Mouse (Mus musculus): Measurements from ENCODE around the gene Ddx43. TPM values are rescaled to one million over a fixed set of nuclear protein-coding genes. Genes with fewer than 3 reads are reported as not detected.

Gene Ddx43
- total and polyA plus RNA-seq, 3 experiments = 0.06 TPM; not detected in 2

GRCm38 (mm10) chr9:78442579-78443392 is 47.2 kb downstream of the Ddx43 start, which contains the start of gene Cgas:
Cgas (minus strand) TSS chr9:78443237.
- DNase-seq = peak; percentile 73

- DNase-seq = no peak
These were observed 52.0 kb downstream of the Ddx43 start for GRCm38 (mm10) chr9:78447606-78447972.

- peak; percentile 93 for DNase-seq
These were observed 52.6 kb downstream of the Ddx43 start, which contains the start of the genes Mto1 and Gm17324 for GRCm38 (mm10) chr9:78447973-78448873. Mto1 (plus strand) TSS chr9:78448208. Gm17324 (minus strand) TSS chr9:78448786.

- no peak for DNase-seq
These were observed 54.8 kb downstream of the Ddx43 start for GRCm38 (mm10) chr9:78450404-78450803.

DNA sequence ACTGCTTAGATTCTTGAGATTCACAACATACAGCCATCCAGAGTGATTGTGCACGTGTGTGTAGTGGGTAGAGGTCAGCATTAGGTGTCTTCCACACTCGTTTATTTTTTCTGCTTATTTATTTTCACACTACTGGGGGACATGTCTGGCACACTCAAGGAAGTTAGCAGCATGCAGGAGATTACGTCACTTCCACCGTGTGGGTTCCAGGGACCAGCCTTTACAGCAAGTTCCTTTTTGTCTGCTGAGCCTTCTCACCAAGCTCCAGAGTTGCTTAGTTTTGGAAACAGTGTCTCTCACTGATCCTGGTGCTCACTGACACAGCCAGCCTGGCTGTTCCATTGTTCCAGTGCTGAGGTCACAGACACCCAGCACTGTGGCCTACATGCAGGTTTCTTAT is 55.8 kb downstream of the Ddx43 start:
- no peak for DNase-seq

- no peak for DNase-seq
These were observed 61.4 kb downstream of the Ddx43 start for GRCm38 (mm10) chr9:78457026-78457425.

GRCm38 (mm10) chr9:78463337-78463736 is 67.8 kb downstream of the Ddx43 start:
- DNase-seq = no peak

GRCm38 (mm10) chr9:78465725-78466124 is 70.1 kb downstream of the Ddx43 start:
- DNase-seq = no peak

Other genes starting within 250 kb of the Ddx43 start
- 10 to 100 TPM; 48.8 to 52.0 TPM for gene Gsta4, start 213.0 kb upstream of the Ddx43 start, total RNA-seq (2021)
- 6.9 and 7.7 TPM in 2 replicates for gene Gsta4, start 213.0 kb upstream of the Ddx43 start, polyA plus RNA-seq (2012; rRNA removed)
- 1 to 10 TPM in 1 of 2 experiments, not detected in 1; 1.3 TPM for gene Gsta1, start 165.1 kb upstream of the Ddx43 start, total RNA-seq (2021)
- not detected in 2 replicates for gene Gsta1, start 165.1 kb upstream of the Ddx43 start, polyA plus RNA-seq (2012; rRNA removed)
- not detected for gene Gm3776, start 138.6 kb upstream of the Ddx43 start, total RNA-seq (2021)
- gene Gm3776, start 138.6 kb upstream of the Ddx43 start, polyA plus RNA-seq (2012; rRNA removed) = not detected in 2 replicates
- gene Gm10639, start 105.9 kb upstream of the Ddx43 start, total RNA-seq (2021) = not detected
- not detected in 2 replicates for gene Gm10639, start 105.9 kb upstream of the Ddx43 start, polyA plus RNA-seq (2012; rRNA removed)
- gene Omt2a, start 81.0 kb upstream of the Ddx43 start, total RNA-seq (2021) = not detected
- not detected in 2 replicates for gene Omt2a, start 81.0 kb upstream of the Ddx43 start, polyA plus RNA-seq (2012; rRNA removed)
- gene Omt2b, start 68.2 kb upstream of the Ddx43 start, total RNA-seq (2021) = not detected
- gene Omt2b, start 68.2 kb upstream of the Ddx43 start, polyA plus RNA-seq (2012; rRNA removed) = not detected in 2 replicates
- 10 to 100 TPM in 1 of 2 experiments, not detected in 1; 18.6 TPM for gene Gsta2, start 40.0 kb upstream of the Ddx43 start, total RNA-seq (2021)
- gene Gsta2, start 40.0 kb upstream of the Ddx43 start, polyA plus RNA-seq (2012; rRNA removed) = not detected in 2 replicates
- gene Dppa5a, start 27.6 kb upstream of the Ddx43 start, total RNA-seq (2021) = not detected
- not detected in 2 replicates for gene Dppa5a, start 27.6 kb upstream of the Ddx43 start, polyA plus RNA-seq (2012; rRNA removed)
- not detected for gene Ooep, start 17.1 kb upstream of the Ddx43 start, total RNA-seq (2021)
- 0.08 TPM in 1 of 2 replicates, not detected in the other for gene Ooep, start 17.1 kb upstream of the Ddx43 start, polyA plus RNA-seq (2012; rRNA removed)
- gene Cgas, start 47.5 kb downstream of the Ddx43 start, total RNA-seq (2021) = under 1 TPM; 0.52 to 0.73 TPM
- 0.49 and 0.67 TPM in 2 replicates for gene Cgas, start 47.5 kb downstream of the Ddx43 start, polyA plus RNA-seq (2012; rRNA removed)
- gene Mto1, start 52.4 kb downstream of the Ddx43 start, total RNA-seq (2021) = 10 to 100 TPM; 26.6 to 27.7 TPM
- gene Mto1, start 52.4 kb downstream of the Ddx43 start, polyA plus RNA-seq (2012; rRNA removed) = 57.4 and 76.5 TPM in 2 replicates
- not detected for gene Gm17324, start 53.0 kb downstream of the Ddx43 start, total RNA-seq (2021)
- 0.95 and 1.5 TPM in 2 replicates for gene Gm17324, start 53.0 kb downstream of the Ddx43 start, polyA plus RNA-seq (2012; rRNA removed)
- 1,000 to 10,000 TPM; 6,873 to 9,883 TPM for gene Eef1a1, start 93.4 kb downstream of the Ddx43 start, total RNA-seq (2021)
- 813 and 861 TPM in 2 replicates for gene Eef1a1, start 93.4 kb downstream of the Ddx43 start, polyA plus RNA-seq (2012; rRNA removed)
- 10 to 100 TPM in 1 of 2 experiments, 1 to 10 TPM in 1; 9.2 to 12.9 TPM for gene Slc17a5, start 192.3 kb downstream of the Ddx43 start, total RNA-seq (2021)
- gene Slc17a5, start 192.3 kb downstream of the Ddx43 start, polyA plus RNA-seq (2012; rRNA removed) = 5.9 TPM in 2 replicates
- under 1 TPM; 0.09 to 0.28 TPM for gene Cd109, start 219.8 kb downstream of the Ddx43 start, total RNA-seq (2021)
- gene Cd109, start 219.8 kb downstream of the Ddx43 start, polyA plus RNA-seq (2012; rRNA removed) = 0.80 and 0.82 TPM in 2 replicates

Measured in adrenal gland, adult 2 months (tissue).